Mouse (Mus musculus) heart, postnatal 36 days (tissue): ENCODE results near the gene Zmiz2. TPM values are rescaled to one million over a fixed set of nuclear protein-coding genes. Genes with fewer than 3 reads are reported as not detected.
"Not testable (repeated sequence)": the region's sequence is repeated elsewhere in the genome, so short reads cannot be mapped to it uniquely, and the experiment has no call there.

Experiments used
- DNase-seq, 2 experiments: peaks; one replicate each; pipeline ENCODE4 v3.0.0; 2021 to 2022
- intact Hi-C: fragments of 180-260 bp; cut with DNase I; formaldehyde crosslinking; loops from one replicate; pipeline ENCODE4 v1.15.1; 2025
- total RNA-seq, 2 experiments: library from RNA; stranded (reverse); gene quantifications; 2 replicates each; pipeline ENCODE4 v1.2.3; 2021

Gene Zmiz2
- total RNA-seq: 10 to 100 TPM; 35.0 to 39.5 TPM

- intact Hi-C loops: no loop called here
These were observed at the start of gene Zmiz2 for GRCm38 (mm10) chr11:6388726-6389413. TSS of gene Zmiz2 (plus strand) at chr11:6389074.

GRCm38 (mm10) chr11:6345956-6346355 lies 42.9 kb upstream of the Zmiz2 start:
- intact Hi-C loops: no loop called here
- DNase-seq: no peak

More at GRCm38 (mm10) chr11:6388726-6389413, at the start of gene Zmiz2:
- peak; percentile 94 to 97 for DNase-seq

- no peak for DNase-seq
- intact Hi-C loops: no loop called here
These were observed 41.9 kb upstream of the Zmiz2 start for GRCm38 (mm10) chr11:6346966-6347365.

DNA sequence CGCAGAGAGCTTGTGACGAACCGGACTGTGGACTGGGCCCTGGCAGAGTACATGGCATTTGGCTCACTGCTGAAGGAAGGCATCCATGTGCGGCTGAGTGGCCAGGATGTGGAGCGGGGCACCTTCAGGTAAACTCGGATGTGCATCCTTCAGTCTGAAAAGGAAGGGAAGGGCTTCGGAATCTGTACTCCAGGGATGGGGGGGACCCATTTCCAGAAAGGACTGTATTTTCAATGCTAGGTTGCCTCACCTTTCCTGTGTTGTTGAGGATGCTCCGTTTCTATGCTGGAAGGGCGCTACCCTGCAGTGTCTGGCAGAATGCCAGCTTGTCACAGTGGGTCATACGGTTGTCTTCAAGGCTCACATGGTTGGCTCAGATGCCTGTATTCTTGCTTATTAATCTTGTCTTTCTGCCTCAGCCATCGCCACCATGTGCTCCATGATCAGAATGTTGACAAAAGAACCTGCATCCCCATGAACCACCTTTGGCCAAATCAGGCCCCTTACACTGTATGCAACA lies 40.1 kb upstream of the Zmiz2 start:
- DNase-seq: no peak
- intact Hi-C loops: no loop called here

DNA sequence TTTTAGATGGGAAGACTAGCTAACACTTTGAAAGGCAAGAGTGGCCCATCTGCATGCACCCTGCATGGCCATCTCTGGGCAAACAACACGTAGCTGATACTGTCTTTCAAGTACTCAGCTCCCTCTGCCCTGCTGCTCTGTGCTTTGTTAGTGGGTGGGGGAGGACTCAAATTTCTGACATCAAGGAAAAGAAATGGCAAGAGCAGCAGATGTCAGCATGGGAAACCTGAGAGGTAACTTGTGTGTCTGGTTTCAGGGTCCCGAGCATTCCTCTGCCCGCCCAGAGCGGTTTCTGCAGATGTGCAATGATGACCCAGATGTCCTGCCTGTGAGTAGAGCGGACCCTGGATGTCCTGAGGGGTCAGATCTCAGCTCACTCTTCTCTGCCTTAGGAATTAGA lies 39.3 kb upstream of the Zmiz2 start:
- intact Hi-C loops: no loop called here
- DNase-seq: no peak

DNA sequence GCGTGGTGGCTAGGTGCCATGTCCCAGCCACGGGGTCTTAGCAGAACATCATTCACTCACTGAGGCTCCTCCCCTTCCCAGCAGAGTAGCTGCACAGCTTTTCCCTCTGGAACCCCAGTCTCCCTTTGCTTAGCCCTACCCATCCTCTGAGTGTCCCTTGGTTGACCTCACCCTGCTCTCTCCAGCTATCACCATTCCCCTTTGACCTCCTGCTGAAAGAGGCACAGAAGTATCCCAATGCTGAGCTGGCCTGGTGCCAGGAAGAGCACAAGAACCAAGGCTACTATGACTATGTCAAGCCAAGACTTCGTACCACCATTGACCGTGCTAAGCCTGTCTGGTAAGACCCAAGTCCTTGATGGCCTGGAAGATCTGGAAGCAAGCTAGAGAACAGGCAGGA lies 33.8 kb upstream of the Zmiz2 start:
- intact Hi-C loops: no loop called here
- no peak for DNase-seq

DNA sequence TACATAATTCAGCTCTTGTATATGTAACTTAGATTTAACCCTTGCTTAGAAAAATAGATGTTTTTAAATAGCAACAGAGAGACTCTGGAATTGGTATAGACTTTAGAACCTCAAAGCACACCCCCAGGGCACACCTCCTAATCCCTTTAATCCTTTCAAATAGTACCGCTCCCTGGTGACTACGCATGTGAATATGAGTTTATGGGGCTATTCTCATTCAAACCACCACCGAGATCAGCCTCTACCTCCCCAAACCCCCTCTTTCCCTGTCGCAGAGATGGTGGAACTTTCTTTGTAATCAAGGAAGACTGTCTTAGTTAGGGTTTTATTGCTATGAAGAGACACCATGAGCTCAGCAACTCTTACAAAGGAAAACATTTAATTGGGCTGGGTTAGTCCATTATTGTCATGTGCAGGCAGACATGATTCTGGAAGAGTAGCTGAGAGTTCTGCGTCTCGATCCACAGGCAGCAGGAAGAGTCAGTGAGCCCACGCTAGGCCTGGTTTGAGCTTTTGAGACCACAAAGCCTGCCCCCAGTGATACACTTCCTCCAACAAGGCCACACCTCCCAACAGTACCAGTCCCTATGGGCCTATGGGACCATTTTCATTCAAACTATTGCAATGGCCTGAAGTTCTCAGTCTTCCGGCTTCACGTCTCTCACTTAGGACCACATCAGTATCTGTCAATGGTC lies 24.1 kb upstream of the Zmiz2 start:
- no peak for DNase-seq
- intact Hi-C loops: loop anchor here (5.0 kb wide), 1 partner anchor 263 kb away; the partner anchor contains the start of gene Tbrg4

- intact Hi-C loops: loop anchor here (1.0 to 5.0 kb wide), 2 partner anchors 45 to 261 kb away; partner anchors contain the start of gene Tbrg4
- peak; percentile 75 to 78 for DNase-seq
These were observed 23.0 kb upstream of the Zmiz2 start for GRCm38 (mm10) chr11:6365885-6366284.

GRCm38 (mm10) chr11:6366434-6366833 lies 22.4 kb upstream of the Zmiz2 start:
- intact Hi-C loops: loop anchor here (1.0 to 5.0 kb wide), 2 partner anchors 45 to 261 kb away; partner anchors contain the start of gene Tbrg4
- DNase-seq: no peak

- intact Hi-C loops: loop anchor here (5.0 kb wide), 1 partner anchor 260 kb away; the partner anchor contains the start of gene Tbrg4
- no peak for DNase-seq
These were observed 21.7 kb upstream of the Zmiz2 start for GRCm38 (mm10) chr11:6367156-6367555.

DNA sequence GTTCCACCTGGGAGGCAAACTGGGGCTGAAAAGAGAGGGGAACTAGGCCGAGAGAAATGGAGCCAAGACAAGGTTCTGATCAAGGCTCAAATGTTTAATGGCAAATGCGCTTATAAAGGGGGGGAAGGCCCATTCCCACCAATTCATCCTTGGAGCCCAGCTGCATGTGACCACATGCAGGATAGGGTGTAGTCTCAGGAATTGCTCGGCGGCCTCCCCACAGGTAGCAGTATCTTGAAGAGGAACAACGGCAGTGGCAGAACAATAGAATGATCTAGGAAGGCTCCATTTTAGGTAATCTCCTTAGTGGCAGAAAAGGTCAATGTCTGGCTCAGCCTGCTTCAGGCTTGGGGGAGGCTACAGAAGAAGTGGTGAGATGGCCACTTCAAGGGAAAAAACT lies 20.9 kb upstream of the Zmiz2 start:
- intact Hi-C loops: loop anchor here (5.0 kb wide), 1 partner anchor 259 kb away; the partner anchor contains the start of gene Tbrg4
- not testable (repeated sequence) for DNase-seq

DNA sequence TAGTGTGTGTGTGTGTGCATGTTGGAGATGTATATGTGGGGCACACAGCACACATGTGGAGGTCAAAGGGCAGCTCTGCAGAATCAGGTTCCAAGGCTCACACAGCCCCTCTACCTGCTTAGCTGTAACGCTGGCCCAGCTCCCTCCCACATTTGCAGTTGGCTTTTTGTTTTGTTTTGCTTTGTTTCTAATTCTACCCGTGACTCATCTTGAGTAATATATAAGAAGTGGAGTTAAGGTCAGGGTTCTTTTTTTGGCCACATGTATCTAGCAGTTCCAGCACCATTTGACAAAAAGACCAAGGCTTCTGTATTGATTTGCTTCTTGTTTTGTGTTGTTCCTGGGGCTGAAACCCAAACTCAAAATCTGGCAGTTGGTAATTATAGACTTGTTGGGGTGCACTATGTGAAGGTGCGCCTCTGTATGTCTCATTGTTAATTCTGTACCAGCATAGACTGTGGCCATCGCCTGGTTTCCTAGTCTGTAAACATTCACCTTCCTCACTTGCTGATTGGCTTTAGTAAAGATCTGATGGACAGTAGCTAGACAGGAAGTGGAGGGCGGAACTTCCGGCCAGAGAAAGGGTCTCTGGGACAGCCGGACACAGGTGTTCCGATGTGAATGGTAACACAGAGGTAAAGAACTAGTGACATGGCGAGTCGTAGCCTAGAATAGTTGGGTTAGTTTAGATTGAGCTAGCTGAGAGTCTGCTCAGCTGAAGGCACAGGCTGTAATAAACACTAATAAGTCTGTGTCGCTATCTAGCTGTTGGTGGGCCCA lies 17.3 kb upstream of the Zmiz2 start:
- intact Hi-C loops: no loop called here
- no peak for DNase-seq

DNA sequence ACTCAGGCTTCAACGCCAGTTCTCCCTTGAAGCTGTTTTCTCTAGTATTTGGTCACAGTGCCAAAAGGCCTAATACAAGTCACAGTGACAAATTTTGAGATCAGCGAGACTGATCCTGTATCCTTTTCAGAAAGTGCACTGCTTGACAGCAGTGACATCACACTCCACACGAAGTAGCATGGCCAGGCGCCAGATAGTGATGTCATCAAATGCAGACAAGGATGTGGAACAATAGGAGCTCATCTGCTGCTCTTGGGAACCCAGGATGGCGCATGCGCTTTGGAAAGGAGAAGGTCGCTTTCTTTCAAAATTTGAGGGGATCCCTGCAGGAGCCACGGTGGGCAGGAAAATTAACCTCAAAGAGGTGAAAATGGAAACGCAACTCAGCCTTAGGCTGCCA lies 16.1 kb upstream of the Zmiz2 start:
- intact Hi-C loops: no loop called here
- no peak for DNase-seq

- DNase-seq: no peak
- intact Hi-C loops: no loop called here
These were observed 8.0 kb upstream of the Zmiz2 start for GRCm38 (mm10) chr11:6380916-6381315.

DNA sequence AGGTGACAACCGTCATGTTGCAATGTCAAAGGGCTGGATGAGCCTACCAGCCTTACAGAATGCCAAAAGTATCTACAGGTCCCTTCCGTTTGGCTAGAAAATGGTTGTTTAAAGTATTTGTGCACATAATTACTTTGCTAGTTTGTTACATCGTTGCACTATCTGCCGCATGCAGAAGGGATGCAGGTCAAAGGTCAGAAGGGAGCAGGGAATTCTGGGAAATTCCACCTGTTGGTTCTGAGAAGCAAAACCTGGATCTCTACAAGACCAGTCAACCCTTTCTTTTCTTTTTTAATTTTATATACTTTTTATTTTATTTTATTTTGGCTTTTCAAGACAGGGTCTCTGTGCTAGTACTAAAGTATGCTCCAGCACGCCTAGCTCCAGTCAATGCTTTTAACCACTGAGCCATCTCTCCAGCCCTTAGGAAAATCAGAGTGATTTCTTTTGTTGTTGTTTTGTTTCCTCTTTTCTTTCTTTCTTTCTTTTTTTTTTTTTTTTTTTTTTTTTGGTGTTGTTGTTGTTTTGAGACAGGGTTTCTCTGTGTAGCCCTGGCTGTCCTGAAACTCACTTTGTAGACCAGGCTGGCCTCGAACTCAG lies 648 bp upstream of the Zmiz2 start:
- intact Hi-C loops: no loop called here
- no peak for DNase-seq

GRCm38 (mm10) chr11:6389483-6389921 lies 628 bp downstream of the Zmiz2 start:
- intact Hi-C loops: no loop called here
- no peak for DNase-seq

DNA sequence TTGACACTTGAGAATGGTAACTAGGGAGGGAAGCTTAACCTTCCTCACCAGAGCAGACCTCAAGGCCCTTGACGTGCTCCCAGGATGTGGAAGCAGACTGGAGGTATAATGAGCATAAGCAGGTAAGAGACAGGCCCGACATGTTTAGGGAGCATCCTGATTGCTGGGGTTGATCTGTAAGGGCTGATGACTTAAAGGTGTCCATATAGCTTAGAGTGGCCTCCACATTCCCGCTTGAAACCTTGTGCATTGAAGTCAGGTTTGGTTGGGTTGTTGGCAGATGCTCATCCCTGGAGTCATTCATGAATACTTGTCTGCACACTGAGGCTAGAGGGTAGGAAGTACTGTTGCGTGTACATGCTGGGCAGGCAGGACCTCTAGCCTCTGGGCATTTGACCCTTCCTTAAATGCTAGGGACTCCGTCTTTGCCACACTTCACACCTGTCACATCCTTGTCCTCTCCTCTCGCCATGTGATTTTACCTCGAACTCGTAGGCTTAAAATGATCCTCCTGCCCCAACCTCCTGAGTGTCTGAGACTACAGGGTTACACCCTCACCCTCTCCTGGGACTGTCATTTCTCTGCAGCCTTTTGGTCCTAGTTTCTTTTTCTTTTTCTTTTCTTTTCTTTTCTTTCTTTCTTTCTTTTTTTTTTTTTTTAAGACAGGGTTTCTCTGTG lies 1.6 kb downstream of the Zmiz2 start:
- intact Hi-C loops: no loop called here
- no peak for DNase-seq

DNA sequence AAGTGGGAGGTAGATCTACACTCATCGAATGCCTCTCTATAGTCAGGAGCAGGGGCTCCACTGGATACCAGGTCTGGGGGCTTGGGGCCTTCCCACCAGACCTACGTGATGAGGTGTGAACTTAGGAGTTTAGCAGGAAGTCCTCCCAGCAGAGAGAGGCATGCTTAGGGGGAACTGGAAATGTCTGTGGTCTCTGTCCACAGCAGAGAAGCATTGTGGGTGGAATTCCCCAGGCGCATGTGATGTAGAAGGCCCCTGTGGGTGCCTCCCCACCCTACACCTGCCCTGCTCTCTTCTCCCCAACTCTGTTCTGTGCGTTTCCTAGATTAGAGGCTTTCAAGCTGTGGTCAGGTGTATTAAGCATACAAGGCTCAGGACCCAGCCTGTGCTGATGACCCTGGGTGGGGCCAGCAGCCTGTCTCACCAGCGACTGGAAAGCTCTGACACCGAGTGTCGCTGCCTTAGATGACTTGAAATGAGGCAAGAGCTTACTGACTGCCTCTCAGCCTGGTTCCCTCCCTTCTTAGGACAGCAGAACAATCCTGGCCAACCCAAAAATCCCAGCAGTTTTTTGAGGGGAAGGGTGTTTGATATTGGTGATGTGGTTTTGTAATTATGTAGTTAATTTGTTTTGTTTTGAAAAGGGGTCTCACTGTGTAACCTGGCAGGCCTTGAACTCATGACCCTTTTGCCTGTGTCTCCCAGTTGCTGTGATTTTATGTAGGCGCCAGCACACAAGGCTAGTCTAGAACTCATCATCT lies 2.8 kb downstream of the Zmiz2 start:
- intact Hi-C loops: no loop called here
- DNase-seq: no peak

DNA sequence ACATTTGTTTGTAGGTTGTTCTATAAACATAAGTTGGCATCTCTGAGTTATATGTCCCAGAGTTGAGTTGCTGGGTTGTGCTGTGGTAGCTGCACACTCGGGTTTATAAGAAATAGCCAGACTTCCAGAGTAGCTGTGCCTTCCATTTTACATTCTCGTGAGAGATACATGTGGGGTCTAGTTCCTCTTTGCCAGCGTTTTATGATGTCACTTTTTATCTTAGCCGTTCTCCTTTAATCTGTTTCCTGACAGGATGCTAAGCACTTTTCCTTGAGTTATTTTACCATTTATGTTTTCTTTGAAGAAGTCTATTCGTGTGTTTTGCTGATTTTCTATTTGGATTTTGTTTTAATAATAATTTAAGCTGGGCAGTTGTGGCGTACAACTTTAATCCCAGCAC lies 4.0 kb downstream of the Zmiz2 start:
- intact Hi-C loops: no loop called here
- no peak for DNase-seq
